Mouse (Mus musculus) midbrain, embryonic 15.5 days (tissue): ENCODE data around the gene Mief1. TPM values are rescaled to one million over a fixed set of nuclear protein-coding genes. Genes with fewer than 3 reads are reported as not detected.

Source experiments
- ATAC-seq: fragments of 200-750 bp; cut with Nextera tagmentation; replicated peaks from 2 replicates; pipeline ENCODE4 v1.8.0; 2017; ENCODE audit warnings: moderate TSS enrichment
- H3K27ac ChIP-seq: fragments of 300-500 bp; sonication (generic); 2 replicates; pipeline ENCODE4 v1.5.1; 2015; ENCODE audit warnings: mild to moderate bottlenecking, inconsistent platforms
- H3K27me3 ChIP-seq: fragments of 300-500 bp; sonication (generic); replicated peaks from 2 replicates; pipeline ENCODE4 v1.6.1; 2015; ENCODE audit warnings: inconsistent platforms
- H3K36me3 ChIP-seq: fragments of 300-500 bp; sonication (generic); replicated peaks from 2 replicates; pipeline ENCODE4 v1.6.1; 2015; ENCODE audit warnings: inconsistent platforms
- H3K4me1 ChIP-seq: fragments of 300-500 bp; sonication (generic); 2 replicates; pipeline ENCODE4 v1.6.1; 2015; ENCODE audit warnings: inconsistent platforms
- H3K4me2 ChIP-seq: fragments of 300-500 bp; sonication (generic); 2 replicates; pipeline ENCODE4 v1.6.1; 2015; ENCODE audit warnings: inconsistent platforms, mild to moderate bottlenecking, moderate library complexity
- H3K4me3 ChIP-seq: fragments of 300-500 bp; sonication (generic); 2 replicates; pipeline ENCODE4 v1.5.1; 2015; ENCODE audit warnings: mild to moderate bottlenecking, inconsistent platforms
- H3K9ac ChIP-seq: fragments of 300-500 bp; sonication (generic); 2 replicates; pipeline ENCODE4 v1.6.1; 2015; ENCODE audit warnings: mild to moderate bottlenecking, inconsistent platforms
- H3K9me3 ChIP-seq: fragments of 300-500 bp; sonication (generic); 2 replicates; pipeline ENCODE4 v1.6.1; 2016; ENCODE audit warnings: inconsistent platforms
- WGBS: fragments of 180-500 bp; shearing (Covaris S2); methylation state at CpG from one replicate; pipeline ENCODE4 v1.1.7; 2015; ENCODE audit warnings: mixed read lengths; 5-methylcytosine and 5-hydroxymethylcytosine counted together
- polyA plus RNA-seq: library from polyadenylated mRNA; unstranded; fragments of >200 nt; fragmentation: Nextera tagmentation; extraction: Ambion mirVana; gene quantifications from 2 replicates; pipeline ENCODE4 v1.2.1, GENCODE M21; 2015

The Mief1 gene
- polyA plus RNA-seq, 1 experiment from 2014 or later: 39.3 TPM

- Histone ChIP-seq H3K36me3 (peaks cover 28% of the 10 kb centered on the region), H3K4me3 (peak within 1 kb of the TSS; percentile 93), H3K4me2 (peak within 1 kb of the TSS; percentile 68), H3K9me3 (no peaks in the 10 kb centered on the region), H3K27ac (0 out of 2 replicates have a peak within 1 kb of the TSS, but pooled peaks have one; percentile 12), H3K27me3 (no peaks in the 10 kb centered on the region), H3K9ac (peak within 1 kb of the TSS; percentile 86; the same call in 1 of the 2 replicates), H3K4me1 (peaks cover 18% of the 10 kb centered on the region)
- ATAC-seq: no peak
- 93% methylated on average over 9 of the region's 9 CpGs for WGBS
Measured at GRCm38 (mm10) chr15:80235535-80235934, 1.7 kb downstream of the Mief1 start, which contains the start of gene AC140267.1. TSS of gene AC140267.1 (plus strand) at chr15:80235835.

- no peak overlapping the region for H3K27ac ChIP-seq
- H3K4me3 ChIP-seq: no peak overlapping the region
- no peaks in the 10 kb centered on the region for H3K27me3 ChIP-seq
- H3K36me3 ChIP-seq: peaks cover 53% of the 10 kb centered on the region
- no peak overlapping the region for H3K9ac ChIP-seq
- 96% methylated on average over 12 of the region's 12 CpGs for WGBS
- H3K4me2 ChIP-seq: no peak overlapping the region
- H3K4me1 ChIP-seq: no peaks in the 10 kb centered on the region
- ATAC-seq: no peak
- no peaks in the 10 kb centered on the region for H3K9me3 ChIP-seq
Measured at GRCm38 (mm10) chr15:80248135-80248534, 14.3 kb downstream of the Mief1 start.

- WGBS: 98% methylated on average over 1 of the region's 1 CpGs
- H3K36me3 ChIP-seq: peaks cover 53% of the 10 kb centered on the region
Measured at GRCm38 (mm10) chr15:80248596-80248995, 14.8 kb downstream of the Mief1 start.

GRCm38 (mm10) chr15:80249672-80250071 lies 15.9 kb downstream of the Mief1 start:
- ATAC-seq: no peak
- H3K36me3 ChIP-seq: peaks cover 53% of the 10 kb centered on the region

More at GRCm38 (mm10) chr15:80248596-80248995, 14.8 kb downstream of the Mief1 start:
- no peak overlapping the region for H3K4me3 ChIP-seq
- H3K27me3 ChIP-seq: no peaks in the 10 kb centered on the region
- no peak overlapping the region for H3K27ac ChIP-seq
- H3K9me3 ChIP-seq: no peaks in the 10 kb centered on the region
- H3K4me2 ChIP-seq: no peak overlapping the region
- no peak for ATAC-seq
- H3K9ac ChIP-seq: no peak overlapping the region
- peaks cover 2% of the 10 kb centered on the region for H3K4me1 ChIP-seq

GRCm38 (mm10) chr15:80250586-80250985 lies 16.8 kb downstream of the Mief1 start:
- no peak for ATAC-seq
- no peak overlapping the region for H3K27ac ChIP-seq
- no peak overlapping the region for H3K9ac ChIP-seq
- WGBS: 92% methylated on average over 6 of the region's 6 CpGs
- no peaks in the 10 kb centered on the region for H3K27me3 ChIP-seq
- H3K9me3 ChIP-seq: no peaks in the 10 kb centered on the region
- no peak overlapping the region for H3K4me2 ChIP-seq
- H3K4me3 ChIP-seq: no peak overlapping the region
- peaks cover 13% of the 10 kb centered on the region for H3K4me1 ChIP-seq
- H3K36me3 ChIP-seq: peaks cover 49% of the 10 kb centered on the region

More at GRCm38 (mm10) chr15:80249672-80250071, 15.9 kb downstream of the Mief1 start:
- 95% methylated on average over 10 of the region's 10 CpGs for WGBS
- Histone ChIP-seq H3K9ac (no peak overlapping the region), H3K4me2 (no peak overlapping the region), H3K9me3 (no peaks in the 10 kb centered on the region), H3K27me3 (no peaks in the 10 kb centered on the region), H3K4me3 (no peak overlapping the region), H3K4me1 (peaks cover 13% of the 10 kb centered on the region), H3K27ac (no peak overlapping the region)

GRCm38 (mm10) chr15:80253530-80253929 lies 19.7 kb downstream of the Mief1 start:
- H3K4me2 ChIP-seq: no peak overlapping the region
- no peaks in the 10 kb centered on the region for H3K9me3 ChIP-seq
- peaks cover 36% of the 10 kb centered on the region for H3K4me1 ChIP-seq
- no peak overlapping the region for H3K4me3 ChIP-seq
- H3K27me3 ChIP-seq: no peaks in the 10 kb centered on the region
- WGBS: 50% methylated on average over 2 of the region's 2 CpGs
- H3K36me3 ChIP-seq: peaks cover 46% of the 10 kb centered on the region
- H3K27ac ChIP-seq: peak overlapping the region; percentile 100; the same call in 1 of the 2 replicates
- H3K9ac ChIP-seq: no peak overlapping the region
- ATAC-seq: no peak

GRCm38 (mm10) chr15:80254207-80254606 lies 20.4 kb downstream of the Mief1 start:
- H3K27ac ChIP-seq: peak overlapping the region; percentile 100
- H3K36me3 ChIP-seq: peaks cover 40% of the 10 kb centered on the region
- H3K4me1 ChIP-seq: peaks cover 38% of the 10 kb centered on the region
- peak overlapping the region; percentile 94 for H3K4me2 ChIP-seq
- H3K27me3 ChIP-seq: no peaks in the 10 kb centered on the region
- no peaks in the 10 kb centered on the region for H3K9me3 ChIP-seq
- 55% methylated on average over 6 of the region's 6 CpGs for WGBS
- H3K4me3 ChIP-seq: peak overlapping the region; percentile 80
- no peak for ATAC-seq
- peak overlapping the region; percentile 80 for H3K9ac ChIP-seq

- Histone ChIP-seq H3K36me3 (peaks cover 36% of the 10 kb centered on the region), H3K9ac (peak within 1 kb of the TSS; percentile 96), H3K27me3 (no peaks in the 10 kb centered on the region), H3K4me3 (peak within 1 kb of the TSS; percentile 80), H3K4me2 (peak within 1 kb of the TSS; percentile 94), H3K9me3 (no peaks in the 10 kb centered on the region), H3K27ac (peak within 1 kb of the TSS; percentile 100), H3K4me1 (peaks cover 38% of the 10 kb centered on the region)
- WGBS: under 1% methylated on average over 62 of the region's 62 CpGs
- ATAC-seq: peak; percentile 97
Measured at GRCm38 (mm10) chr15:80254847-80255645, 21.2 kb downstream of the Mief1 start, which contains the start of gene Atf4. TSS of gene Atf4 (plus strand) at chr15:80255184.

GRCm38 (mm10) chr15:80255646-80256121 lies 21.9 kb downstream of the Mief1 start:
- Histone ChIP-seq H3K36me3 (peaks cover 32% of the 10 kb centered on the region), H3K4me1 (peaks cover 41% of the 10 kb centered on the region), H3K27ac (peak overlapping the region; percentile 100), H3K27me3 (no peaks in the 10 kb centered on the region), H3K9me3 (no peaks in the 10 kb centered on the region), H3K4me3 (peak overlapping the region; percentile 80), H3K4me2 (peak overlapping the region; percentile 94), H3K9ac (peak overlapping the region; percentile 96)
- ATAC-seq: peak; percentile 22
- WGBS: under 1% methylated on average over 51 of the region's 51 CpGs

- Histone ChIP-seq H3K27me3 (no peaks in the 10 kb centered on the region), H3K9ac (peak overlapping the region; percentile 96), H3K4me2 (peak overlapping the region; percentile 94), H3K9me3 (no peaks in the 10 kb centered on the region), H3K36me3 (peaks cover 27% of the 10 kb centered on the region), H3K4me1 (peaks cover 46% of the 10 kb centered on the region), H3K27ac (peak overlapping the region; percentile 100), H3K4me3 (peak overlapping the region; percentile 80)
- ATAC-seq: no peak
- WGBS: 10% methylated on average over 16 of the region's 16 CpGs
Measured at GRCm38 (mm10) chr15:80256242-80256641, 22.4 kb downstream of the Mief1 start.

GRCm38 (mm10) chr15:80256656-80257601 lies 23.1 kb downstream of the Mief1 start:
- Histone ChIP-seq H3K4me1 (peaks cover 48% of the 10 kb centered on the region), H3K9ac (peak overlapping the region; percentile 96), H3K9me3 (no peaks in the 10 kb centered on the region), H3K4me3 (peak overlapping the region; percentile 80), H3K27ac (peak overlapping the region; percentile 100), H3K36me3 (peaks cover 27% of the 10 kb centered on the region), H3K4me2 (peak overlapping the region; percentile 94), H3K27me3 (no peaks in the 10 kb centered on the region)
- no peak for ATAC-seq
- WGBS: 60% methylated on average over 12 of the region's 12 CpGs
